Mouse (Mus musculus): Measurements from ENCODE around the gene Scn2b.

Gene Scn2b

DNA sequence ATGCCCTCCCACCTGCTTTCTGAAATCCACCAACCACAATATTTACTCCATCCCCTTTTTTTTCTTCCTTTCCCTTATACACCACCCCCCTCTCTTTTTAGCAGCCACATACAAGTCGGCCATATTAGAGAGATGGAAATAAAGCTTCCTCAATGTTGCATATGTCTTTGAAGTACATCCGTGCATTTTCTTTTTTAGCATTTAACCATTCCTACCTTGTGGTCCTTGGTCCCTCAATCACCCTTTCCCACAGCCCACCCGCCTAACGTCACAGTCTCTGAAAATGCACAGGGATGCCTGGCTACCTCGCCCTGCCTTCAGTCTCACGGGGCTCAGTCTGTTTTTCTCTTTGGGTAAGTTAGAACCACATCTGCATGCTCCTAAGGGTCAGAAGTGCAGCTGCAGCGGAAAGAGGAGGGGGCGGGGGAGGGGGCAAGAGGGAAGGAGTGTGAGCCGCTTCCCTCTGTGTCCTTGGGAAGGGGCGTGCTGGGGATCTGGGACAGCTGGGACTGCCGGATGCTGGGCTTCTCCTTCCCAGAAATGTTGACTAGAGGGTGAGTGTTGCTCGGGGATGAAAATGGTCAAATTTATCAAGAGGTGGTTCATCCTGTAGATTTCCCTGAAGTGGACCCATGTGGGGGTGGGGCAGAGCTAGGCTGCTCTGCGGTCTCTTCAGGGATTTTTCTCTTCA is at the start of gene Scn2b:
Gene Scn2b (plus strand): TSS at position 42 of the 691 bp plus-strand sequence.
- no peak for DNase-seq

DNA sequence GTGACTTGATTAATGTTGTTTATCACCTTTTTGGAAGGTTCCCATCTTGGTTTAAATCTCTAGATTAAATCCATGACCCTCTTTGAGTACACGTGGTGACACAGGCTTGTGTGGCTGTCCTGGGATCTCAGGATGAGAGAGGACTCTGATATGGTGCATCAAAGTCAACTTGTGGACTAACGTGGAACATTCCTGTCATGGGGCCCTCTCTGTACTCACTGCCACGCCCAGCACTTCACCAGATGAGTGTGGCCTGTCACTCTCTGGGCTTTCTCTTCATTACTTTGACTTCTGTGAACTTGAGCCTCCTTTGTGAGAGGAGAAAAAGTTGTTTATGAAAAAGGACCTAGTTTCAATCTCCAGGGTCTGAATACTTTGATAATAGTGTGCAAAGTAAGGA is 45.8 kb upstream of the Scn2b start:
- DNase-seq, result no peak

- DNase-seq, result no peak
Measured at GRCm38 (mm10) chr9:45077859-45078258, 39.7 kb upstream of the Scn2b start.

GRCm38 (mm10) chr9:45079011-45079410 is 38.6 kb upstream of the Scn2b start, which contains the start of gene Jaml:
Gene Jaml (plus strand): TSS chr9:45079183.
- DNase-seq, result no peak

DNA sequence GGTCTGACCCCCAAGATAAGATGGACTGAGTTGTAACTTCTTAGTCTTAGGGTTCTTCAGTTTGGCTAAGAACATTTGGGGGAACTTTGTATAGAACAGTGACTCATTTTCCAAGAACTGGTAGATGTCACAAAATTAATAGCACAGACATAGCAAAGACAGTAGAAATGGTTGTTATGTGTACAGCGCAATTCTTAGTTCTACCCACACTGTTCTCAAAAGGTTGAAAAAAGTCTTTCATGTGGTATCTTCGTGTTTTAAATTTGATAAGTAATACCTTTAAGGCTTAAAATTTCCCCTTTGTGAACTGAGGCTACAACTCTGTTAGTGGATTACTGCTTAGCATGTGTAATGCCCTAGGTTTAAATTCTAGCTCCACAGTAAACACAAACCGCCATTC is 34.5 kb upstream of the Scn2b start:
- DNase-seq, result no peak

DNA sequence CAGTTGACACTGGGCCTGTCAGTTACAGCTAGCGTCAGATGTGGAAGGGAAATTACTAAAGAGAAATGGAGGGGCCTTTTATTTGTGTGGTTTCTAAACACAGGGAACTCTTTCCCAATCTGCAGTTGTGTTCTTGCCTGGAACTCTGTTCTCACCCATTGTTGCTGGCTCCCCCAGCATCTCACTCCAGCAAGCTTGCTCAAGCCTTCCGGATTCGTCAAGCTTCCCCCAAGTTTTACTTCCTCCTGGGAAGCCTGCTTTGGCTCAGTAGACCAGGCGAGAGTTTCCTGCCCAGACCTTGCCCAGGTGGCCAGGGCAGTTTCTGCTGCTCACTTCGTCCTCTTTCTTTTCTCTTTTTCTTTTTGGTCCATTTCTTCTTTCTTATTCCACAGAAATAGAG is 33.0 kb upstream of the Scn2b start:
- DNase-seq, result no peak

DNA sequence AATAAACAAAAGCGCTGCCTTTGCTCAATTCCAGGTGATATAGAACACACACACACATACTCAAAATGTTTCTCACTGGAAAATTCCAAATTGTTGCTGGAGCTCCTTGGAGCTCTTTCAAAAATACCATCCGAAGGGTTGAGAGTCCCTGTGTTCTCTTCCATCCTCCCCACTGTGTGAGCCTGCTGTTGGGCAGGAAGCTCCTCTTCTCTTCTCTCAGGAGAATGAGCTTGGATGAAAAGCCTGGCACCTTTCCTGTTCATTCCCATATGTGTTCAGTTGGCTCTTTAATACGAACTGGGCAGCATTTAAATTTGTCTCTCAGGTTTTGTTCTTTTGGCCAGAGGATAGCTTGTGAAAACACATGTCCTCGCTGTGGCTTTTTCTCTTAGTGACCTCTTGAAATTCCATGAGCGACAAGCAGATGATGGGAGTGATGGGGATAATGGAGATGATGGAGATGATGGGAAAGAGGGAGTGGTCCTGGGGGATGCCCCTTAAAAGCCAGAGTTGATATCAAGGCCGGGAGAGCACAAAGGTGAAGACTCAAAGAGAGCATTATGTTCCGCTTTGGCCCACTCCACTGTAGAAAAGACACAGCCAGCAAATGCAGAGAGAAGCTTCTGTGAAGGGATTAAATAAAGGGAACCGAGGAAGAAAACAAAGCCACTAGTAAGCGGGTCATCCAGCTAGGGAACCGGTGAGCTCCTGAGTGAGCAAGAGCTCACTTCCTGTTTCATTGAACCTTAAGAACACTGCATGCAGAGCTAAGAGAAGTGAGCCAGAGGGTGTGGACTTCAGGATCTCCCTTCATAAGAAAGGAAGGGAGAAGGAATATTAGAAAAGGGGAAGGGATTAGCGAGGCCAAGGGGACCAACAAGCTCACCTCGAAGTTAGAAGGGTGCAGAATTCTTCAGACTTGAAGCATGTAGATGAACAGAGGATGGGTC is 31.6 kb upstream of the Scn2b start:
- no peak for DNase-seq

DNA sequence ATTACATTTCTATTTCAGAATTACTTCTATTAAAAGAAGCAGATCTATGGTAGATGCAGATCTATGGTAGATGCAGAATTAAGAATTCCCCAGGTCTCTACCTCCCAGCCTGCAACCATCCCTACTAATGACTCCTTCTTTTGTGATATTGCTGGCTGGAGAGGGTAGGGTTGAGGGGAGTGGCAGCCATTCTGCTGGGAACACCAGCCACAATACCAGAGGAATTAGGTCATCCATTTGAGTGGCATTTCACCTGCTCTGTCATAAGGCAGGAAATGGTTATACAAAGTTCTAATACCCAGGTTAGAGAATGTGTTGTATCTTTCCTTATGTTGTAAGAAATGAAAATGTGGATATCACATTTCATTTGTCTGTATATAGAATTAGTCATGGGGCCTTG is 29.5 kb upstream of the Scn2b start:
- DNase-seq, result no peak

DNA sequence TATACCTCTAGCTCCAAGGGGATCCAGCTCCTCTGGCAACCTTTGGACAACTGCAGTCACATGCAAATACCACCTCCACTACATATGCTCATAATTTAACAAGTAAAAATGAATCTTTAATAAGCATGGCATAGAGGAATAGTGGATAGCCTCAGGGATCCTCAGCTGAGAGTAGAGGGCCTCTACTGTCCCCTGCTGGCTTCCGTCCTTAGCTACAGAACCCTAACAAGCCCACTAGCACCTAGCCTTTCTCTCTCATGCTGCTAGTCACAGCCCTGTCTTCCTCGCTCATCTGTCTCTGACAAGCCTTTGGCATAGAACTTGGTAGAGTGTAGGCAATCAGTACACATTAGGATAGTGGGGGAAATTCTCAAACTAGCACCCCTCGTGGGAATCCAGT is 26.8 kb upstream of the Scn2b start:
- no peak for DNase-seq

DNA sequence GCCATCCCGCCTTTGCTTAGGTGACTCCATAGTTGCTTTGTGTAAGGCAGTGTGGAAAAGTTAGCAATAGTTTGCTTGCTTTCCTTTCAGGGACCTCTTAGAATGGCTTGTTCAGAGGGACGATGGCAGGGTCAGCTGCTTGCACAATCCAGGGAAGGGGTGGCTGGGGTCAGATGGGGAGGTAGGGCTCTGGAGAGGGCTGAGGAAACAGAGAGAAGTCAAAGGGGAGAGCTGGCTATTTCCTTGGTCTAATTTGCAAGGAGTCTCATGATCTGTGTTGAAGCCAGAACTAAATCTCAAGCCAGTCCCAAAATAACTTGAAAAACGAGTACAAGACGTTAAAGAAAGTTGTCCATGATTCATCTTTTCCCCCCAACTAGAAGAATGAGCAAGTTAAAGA is 24.9 kb upstream of the Scn2b start:
- peak; percentile 30 to 57 for DNase-seq

GRCm38 (mm10) chr9:45095149-45095937 is 22.2 kb upstream of the Scn2b start:
- peak; percentile 51 to 52 for DNase-seq

- no peak for DNase-seq
Measured at GRCm38 (mm10) chr9:45097877-45098276, 19.7 kb upstream of the Scn2b start.

DNA sequence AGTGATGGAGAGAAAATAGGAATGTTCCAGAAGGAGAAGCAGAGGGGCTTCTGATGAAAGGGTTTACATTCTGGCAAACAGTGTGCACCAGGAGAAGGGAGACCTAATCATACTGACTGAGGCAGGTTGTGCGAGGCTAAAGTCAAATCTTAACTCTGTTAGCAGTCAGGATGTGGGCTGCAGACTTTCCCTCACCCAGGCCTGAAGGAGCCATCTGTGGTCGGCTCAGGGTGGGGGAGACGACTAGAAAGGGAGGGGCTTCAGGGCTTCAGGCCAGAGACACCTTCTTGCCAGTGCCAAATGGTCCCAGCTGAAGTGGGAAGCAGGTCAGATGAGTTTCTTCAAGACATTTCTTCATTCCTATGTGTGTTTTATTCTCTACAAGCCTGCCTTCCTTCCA is 19.2 kb upstream of the Scn2b start:
- DNase-seq, result no peak

GRCm38 (mm10) chr9:45102528-45102927 is 15.1 kb upstream of the Scn2b start:
- DNase-seq, result no peak

DNA sequence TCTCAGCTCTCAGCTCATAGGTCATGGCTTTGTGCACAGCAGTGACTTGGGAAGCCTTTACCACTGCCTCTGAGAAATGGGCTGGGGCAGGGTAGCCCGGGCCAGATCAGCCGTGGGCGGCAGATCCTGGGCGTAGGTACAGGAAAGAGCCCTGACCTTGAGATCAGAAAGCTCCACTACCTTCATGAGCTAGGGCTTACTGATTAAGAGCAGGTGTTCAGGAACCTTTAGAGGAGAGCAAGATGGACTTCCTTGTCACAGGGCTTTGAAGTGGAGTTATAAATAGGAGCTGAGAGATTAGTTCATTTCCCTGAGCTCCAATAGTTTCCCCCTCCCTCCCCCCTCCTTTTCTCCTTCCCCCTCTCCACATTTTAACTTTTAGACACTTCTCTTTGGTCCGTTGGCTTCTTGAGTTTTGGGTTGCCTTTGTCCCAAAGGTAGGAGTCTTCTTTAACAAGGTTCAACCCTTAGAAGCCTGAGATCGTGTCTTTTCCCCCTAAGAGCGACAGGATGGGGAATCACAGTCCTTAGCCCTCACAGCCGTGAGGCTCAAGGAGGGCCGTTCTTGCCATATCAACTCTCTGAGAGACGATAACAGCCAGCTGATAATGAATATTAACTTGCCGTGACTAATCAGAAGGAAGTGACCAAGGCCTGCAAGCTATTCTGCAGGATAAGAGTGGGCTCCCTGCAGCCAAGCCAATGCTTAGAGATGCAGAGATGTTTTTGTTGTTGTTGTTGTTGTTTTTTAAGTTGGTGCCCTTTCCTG is 14.2 kb upstream of the Scn2b start:
- no peak for DNase-seq

GRCm38 (mm10) chr9:45105596-45106374 is 11.8 kb upstream of the Scn2b start:
- no peak for DNase-seq

GRCm38 (mm10) chr9:45115706-45116105 is 1.9 kb upstream of the Scn2b start:
- no peak for DNase-seq

GRCm38 (mm10) chr9:45116819-45117218 is 763 bp upstream of the Scn2b start:
- DNase-seq, result no peak

DNA sequence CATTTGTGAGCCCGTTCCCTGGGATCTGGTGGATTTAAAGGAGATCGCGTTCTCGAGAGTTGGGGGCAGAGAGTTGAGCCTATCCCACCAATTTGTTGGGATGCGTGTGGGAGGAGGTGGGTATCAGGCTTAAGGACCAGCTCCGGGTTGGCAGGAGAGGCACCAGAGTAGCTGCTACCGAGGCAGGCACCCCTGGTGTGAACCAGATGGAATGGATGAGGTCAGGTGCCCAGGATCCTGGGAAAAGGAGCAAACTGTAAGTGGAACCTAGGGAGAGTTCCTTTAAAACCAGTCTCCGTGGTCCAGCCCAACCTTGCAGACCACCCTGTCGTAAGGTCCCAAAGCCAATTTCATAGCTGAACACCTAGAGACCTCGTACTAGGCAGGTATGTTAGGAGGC is 970 bp downstream of the Scn2b start:
- no peak for DNase-seq

DNA sequence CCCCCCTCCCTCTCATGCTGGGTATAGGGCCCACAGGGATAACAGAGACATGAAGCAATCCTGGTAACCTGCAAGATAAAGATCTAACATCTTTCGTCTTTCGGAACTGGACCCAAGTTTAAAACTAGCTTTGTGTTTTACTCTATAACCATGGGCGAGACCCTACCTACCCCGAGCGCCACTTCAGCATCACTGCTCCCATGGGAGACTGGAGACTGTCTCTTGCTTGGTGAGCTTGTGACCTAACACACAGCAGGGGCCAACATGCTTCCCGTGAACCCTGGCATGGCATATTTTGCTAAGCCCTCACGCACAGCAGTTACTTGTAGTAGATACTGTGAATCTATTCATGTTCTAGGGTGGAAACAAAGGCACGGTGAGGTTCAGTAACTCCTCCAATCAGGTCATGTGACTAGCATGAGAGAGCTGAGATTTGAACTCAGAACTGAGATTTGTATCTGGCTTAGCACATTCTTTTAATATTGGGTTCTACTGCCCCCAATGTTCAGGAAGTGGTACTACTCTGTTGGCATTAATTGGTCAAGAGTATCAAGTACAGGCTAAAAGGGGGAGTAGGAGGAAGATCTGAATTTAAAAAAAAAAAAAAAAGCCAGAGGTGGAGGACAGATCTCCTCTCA is 1.9 kb downstream of the Scn2b start:
- no peak for DNase-seq

- no peak for DNase-seq
Measured at GRCm38 (mm10) chr9:45119954-45120530, 2.5 kb downstream of the Scn2b start.
